In genomic region chr4:124703406-124703805, GRCm38 (mm10) we compare ENCODE assay signal across 8 mouse cellular contexts. TPM values are rescaled to one million over a fixed set of nuclear protein-coding genes. Genes with fewer than 3 reads are reported as not detected.
A peak's percentile ranks its signal among the peaks of the same experiment; 100 is the strongest.
DNase-seq lines count a peak whose midpoint lies in the region; TF ChIP-seq lines count a peak whose summit lies in the region.

No protein-coding gene starts in this region.

- H3K4me1 ChIP-seq in E14TG2a.4 (replicated peaks; ENCODE audit: low read depth, low read length): peaks cover 81% of the 10 kb centered on the region
- peaks cover 84% of the 10 kb centered on the region for H3K4me1 ChIP-seq in limb, embryonic 10.5 days

- peaks cover 17% of the 10 kb centered on the region for H3K36me3 ChIP-seq in E14TG2a.4 (ENCODE audit: insufficient read depth, low read length)
- peaks cover 36% of the 10 kb centered on the region for H3K36me3 ChIP-seq in limb, embryonic 10.5 days

- no peaks in the 10 kb centered on the region for H3K9me3 ChIP-seq in E14TG2a.4 (ENCODE audit: low read length)
- H3K9me3 ChIP-seq in limb, embryonic 10.5 days (replicated peaks): no peaks in the 10 kb centered on the region

- H3K27me3 ChIP-seq in E14TG2a.4 (ENCODE audit: insufficient read depth, low read length): peaks cover 14% of the 10 kb centered on the region
- no peaks in the 10 kb centered on the region for H3K27me3 ChIP-seq in limb, embryonic 10.5 days (ENCODE audit: low read depth, poor library complexity, severe bottlenecking)

- peak overlapping the region; percentile 39 for H3K4me3 ChIP-seq in E14TG2a.4 (replicated peaks; ENCODE audit: low read length)
- peak overlapping the region; percentile 37 for H3K4me3 ChIP-seq in limb, embryonic 10.5 days

- TF ChIP-seq CTCF in E14TG2a.4 (conservative IDR thresholded peaks at IDR 0.05; ENCODE audit: low read length): no peak

- peak overlapping the region; percentile 90 for H3K27ac ChIP-seq in limb, embryonic 10.5 days

- WGBS in limb, embryonic 10.5 days: 24% methylated on average over 2 of the region's 2 CpGs

- peak; percentile 18 for DNase-seq in adrenal gland, adult 2 months
- no peak for DNase-seq in adrenal gland, postnatal 36 days
- DNase-seq in gastrocnemius, postnatal 25 days: peak; percentile 74
- peak; percentile 43 for DNase-seq in limb, embryonic 10.5 days (ENCODE audit: low spot score)
- DNase-seq in thymus, postnatal 14 days: peak; percentile 47
- no peak for DNase-seq in left cerebral cortex, adult 9 months (ENCODE audit: low spot score in 2 of 2)
- DNase-seq in ovary, postnatal 14 days (ENCODE audit: low spot score): no peak

RNA-seq across cellular contexts. Expression of gene Fhl3, which starts 2.9 kb away (rescaled TPM):
- 10 to 100 TPM in 1 of 2 experiments, 1 to 10 TPM in 1; 6.6 to 15.7 TPM for total RNA-seq in adrenal gland, adult 2 months (2021)
- 23.6 and 27.6 TPM in 2 replicates for polyA plus RNA-seq in adrenal gland, adult 2 months (2012; rRNA removed)
- total RNA-seq in adrenal gland, postnatal 36 days (2021): 1 to 10 TPM; 8.1 to 9.0 TPM
- total RNA-seq in gastrocnemius, postnatal 25 days (2021): 100 to 1,000 TPM; 200 to 220 TPM
- polyA plus RNA-seq in limb, embryonic 10.5 days (2016; fragmentation: Nextera tagmentation; extraction: Ambion mirVana): 7.7 and 10.1 TPM in 2 replicates

RNA-seq across cellular contexts. Expression of gene Utp11, which starts 10.0 kb away (rescaled TPM):
- 10 to 100 TPM; 33.4 to 33.5 TPM for total RNA-seq in adrenal gland, adult 2 months (2021)
- polyA plus RNA-seq in adrenal gland, adult 2 months (2012; rRNA removed): 2.0 and 2.1 TPM in 2 replicates
- total RNA-seq in adrenal gland, postnatal 36 days (2021): 10 to 100 TPM; 30.0 to 40.6 TPM
- 10 to 100 TPM; 16.1 to 18.3 TPM for total RNA-seq in gastrocnemius, postnatal 25 days (2021)
- polyA plus RNA-seq in limb, embryonic 10.5 days (2016; fragmentation: Nextera tagmentation; extraction: Ambion mirVana): 73.9 and 77.2 TPM in 2 replicates

RNA-seq across cellular contexts. Expression of gene Sf3a3, which starts 11.2 kb away (rescaled TPM):
- 10 to 100 TPM; 30.6 to 40.0 TPM for total RNA-seq in adrenal gland, adult 2 months (2021)
- 2.8 and 3.8 TPM in 2 replicates for polyA plus RNA-seq in adrenal gland, adult 2 months (2012; rRNA removed)
- total RNA-seq in adrenal gland, postnatal 36 days (2021): 10 to 100 TPM; 39.3 to 39.6 TPM
- total RNA-seq in gastrocnemius, postnatal 25 days (2021): 10 to 100 TPM; 10.8 to 11.3 TPM
- polyA plus RNA-seq in limb, embryonic 10.5 days (2016; fragmentation: Nextera tagmentation; extraction: Ambion mirVana): 270 and 284 TPM in 2 replicates

RNA-seq across cellular contexts. Expression of gene Inpp5b, which starts 38.2 kb away (rescaled TPM):
- 10 to 100 TPM; 20.1 to 26.0 TPM for total RNA-seq in adrenal gland, adult 2 months (2021)
- 11.9 and 16.3 TPM in 2 replicates for polyA plus RNA-seq in adrenal gland, adult 2 months (2012; rRNA removed)
- total RNA-seq in adrenal gland, postnatal 36 days (2021): 10 to 100 TPM; 15.9 to 21.0 TPM
- total RNA-seq in gastrocnemius, postnatal 25 days (2021): 10 to 100 TPM in 1 of 2 experiments, 1 to 10 TPM in 1; 8.8 to 10.3 TPM
- 22.7 and 22.8 TPM in 2 replicates for polyA plus RNA-seq in limb, embryonic 10.5 days (2016; fragmentation: Nextera tagmentation; extraction: Ambion mirVana)

RNA-seq across cellular contexts. Expression of gene Pou3f1, which starts 46.8 kb away (rescaled TPM):
- under 1 TPM in 1 of 2 experiments, not detected in 1; 0.10 TPM for total RNA-seq in adrenal gland, adult 2 months (2021)
- 0.15 and 0.26 TPM in 2 replicates for polyA plus RNA-seq in adrenal gland, adult 2 months (2012; rRNA removed)
- total RNA-seq in adrenal gland, postnatal 36 days (2021): under 1 TPM in 1 of 2 experiments, not detected in 1; 0.10 TPM
- under 1 TPM; 0.38 to 0.43 TPM for total RNA-seq in gastrocnemius, postnatal 25 days (2021)
- 0.04 and 0.13 TPM in 2 replicates for polyA plus RNA-seq in limb, embryonic 10.5 days (2016; fragmentation: Nextera tagmentation; extraction: Ambion mirVana)

Comparison
In these comparisons a context has a peak if more than half of its experiments do, and no peak if none do; other contexts are left out.
1. DNase-seq: peak in adrenal gland, adult 2 months (single experiment), gastrocnemius, postnatal 25 days (single experiment), limb, embryonic 10.5 days (single experiment) and thymus, postnatal 14 days (single experiment); none in adrenal gland, postnatal 36 days (0 of 2), left cerebral cortex, adult 9 months (0 of 2) and ovary, postnatal 14 days (single experiment).
2. RNA of gene Fhl3, which starts 2.9 kb away (total RNA-seq): 200 to 220 TPM in gastrocnemius, postnatal 25 days; 6.6 to 15.7 TPM in adrenal gland, adult 2 months and 8.1 to 9.0 TPM in adrenal gland, postnatal 36 days; every median in the first group is over 10 times any median in the second.